Mouse (Mus musculus) neural tube, embryonic 13.5 days (tissue): ENCODE data around the gene Foxred1. TPM values are rescaled to one million over a fixed set of nuclear protein-coding genes. Genes with fewer than 3 reads are reported as not detected.

Experiments
- ATAC-seq: fragments of 200-750 bp; cut with Nextera tagmentation; 2 replicates; pipeline ENCODE4 v1.8.0; 2017; ENCODE audit warnings: low read depth, mild to moderate bottlenecking, moderate TSS enrichment, moderate library complexity
- H3K27ac ChIP-seq: fragments of 300-500 bp; sonication (generic); replicated peaks from 2 replicates; pipeline ENCODE4 v1.5.1; 2015; ENCODE audit warnings: moderate library complexity, mild to moderate bottlenecking, inconsistent platforms
- H3K27me3 ChIP-seq: fragments of 300-500 bp; sonication (generic); 2 replicates; pipeline ENCODE4 v1.6.1; 2015; ENCODE audit warnings: mild to moderate bottlenecking, inconsistent platforms
- H3K36me3 ChIP-seq: fragments of 300-500 bp; sonication (generic); 2 replicates; pipeline ENCODE4 v1.6.1; 2015; ENCODE audit warnings: mild to moderate bottlenecking, inconsistent platforms
- H3K4me1 ChIP-seq: fragments of 300-500 bp; sonication (generic); replicated peaks from 2 replicates; pipeline ENCODE4 v1.6.1; 2015; ENCODE audit warnings: inconsistent platforms
- H3K4me2 ChIP-seq: fragments of 300-500 bp; sonication (generic); 2 replicates; pipeline ENCODE4 v1.6.1; 2015; ENCODE audit warnings: inconsistent platforms, mild to moderate bottlenecking, moderate library complexity
- H3K4me3 ChIP-seq: fragments of 300-500 bp; sonication (generic); 2 replicates; pipeline ENCODE4 v1.5.1; 2015; ENCODE audit warnings: mild to moderate bottlenecking, inconsistent platforms
- H3K9ac ChIP-seq: fragments of 300-500 bp; sonication (generic); 2 replicates; pipeline ENCODE4 v1.6.1; 2015; ENCODE audit warnings: moderate library complexity, mild to moderate bottlenecking, inconsistent platforms
- H3K9me3 ChIP-seq: fragments of 300-500 bp; sonication (generic); 2 replicates; pipeline ENCODE4 v1.6.1; 2016; ENCODE audit warnings: inconsistent platforms
- WGBS: fragments of 180-500 bp; shearing (Covaris S2); methylation state at CpG from one replicate; pipeline ENCODE4 v1.1.7; 2015; 5-methylcytosine and 5-hydroxymethylcytosine counted together
- polyA plus RNA-seq: library from polyadenylated mRNA; unstranded; fragments of >200 nt; fragmentation: Nextera tagmentation; extraction: Ambion mirVana; gene quantifications from 2 replicates; pipeline ENCODE4 v1.2.1, GENCODE M21; 2015

Foxred1 gene
- polyA plus RNA-seq, 1 experiment from 2014 or later: 41.4 TPM

DNA sequence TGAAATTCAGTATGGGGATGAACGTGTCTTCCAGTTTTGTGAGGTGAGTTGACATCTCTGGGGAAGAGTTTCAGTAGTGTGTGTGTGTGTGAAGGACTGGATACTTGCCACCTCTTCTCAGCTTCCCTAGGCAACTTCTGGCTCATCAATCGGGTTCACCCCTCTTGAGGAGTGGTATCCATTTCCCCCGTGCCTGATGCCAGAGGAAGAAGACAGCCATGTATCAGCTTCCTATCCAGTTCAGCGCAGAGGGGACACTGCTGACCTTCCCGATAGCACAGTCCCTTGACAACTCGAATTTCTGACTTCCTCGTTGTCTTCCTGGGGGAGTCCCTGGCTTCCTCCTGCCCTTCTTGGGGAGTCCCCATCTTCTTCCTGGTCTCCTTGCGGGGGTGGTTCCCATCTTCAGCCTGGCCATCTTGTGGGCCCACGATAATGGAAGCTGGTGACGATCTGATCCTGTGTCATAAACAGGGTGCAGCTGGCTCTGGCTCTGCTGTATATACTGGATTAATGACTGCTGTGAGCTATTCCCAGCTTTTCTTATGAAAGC, 23.4 kb downstream of the Foxred1 start:
- no peaks in the 10 kb centered on the region for H3K27me3 ChIP-seq
- 87% methylated on average over 10 of the region's 10 CpGs for WGBS
- H3K9ac ChIP-seq: no peak overlapping the region
- H3K4me2 ChIP-seq: no peak overlapping the region
- H3K27ac ChIP-seq: no peak overlapping the region
- H3K36me3 ChIP-seq: peaks cover 24% of the 10 kb centered on the region; the same call in 1 of the 2 replicates
- H3K9me3 ChIP-seq: no peaks in the 10 kb centered on the region
- no peaks in the 10 kb centered on the region for H3K4me1 ChIP-seq
- no peak for ATAC-seq
- no peak overlapping the region for H3K4me3 ChIP-seq

GRCm38 (mm10) chr9:35186430-35186829, 24.4 kb downstream of the Foxred1 start:
- H3K36me3 ChIP-seq: peaks cover 24% of the 10 kb centered on the region; the same call in 1 of the 2 replicates
- no peak overlapping the region for H3K9ac ChIP-seq
- H3K4me2 ChIP-seq: no peak overlapping the region
- no peak overlapping the region for H3K27ac ChIP-seq
- H3K4me3 ChIP-seq: no peak overlapping the region
- no peaks in the 10 kb centered on the region for H3K27me3 ChIP-seq
- no peak for ATAC-seq
- 88% methylated on average over 3 of the region's 4 CpGs for WGBS
- no peaks in the 10 kb centered on the region for H3K9me3 ChIP-seq
- no peaks in the 10 kb centered on the region for H3K4me1 ChIP-seq

DNA sequence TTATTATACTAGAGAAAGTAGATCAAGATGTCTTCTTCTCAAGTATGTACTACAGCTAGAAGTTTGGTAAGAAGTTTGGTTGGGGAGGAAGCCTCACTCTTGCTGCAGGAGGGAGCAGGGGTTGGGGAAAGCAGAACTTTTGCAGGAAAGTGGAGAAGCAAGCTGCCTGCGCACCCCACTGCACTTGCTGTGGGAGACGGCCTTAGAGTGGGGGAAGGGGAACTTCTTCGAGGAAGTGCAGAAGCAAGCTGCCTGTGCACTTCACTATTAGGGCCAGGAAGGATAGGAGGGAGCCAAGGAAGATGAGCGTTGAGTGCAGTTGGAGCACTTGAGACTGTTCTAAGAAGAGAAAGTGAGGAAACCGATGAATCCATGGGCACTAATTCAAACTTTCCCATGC, 27.5 kb downstream of the Foxred1 start:
- WGBS: 72% methylated on average over 5 of the region's 5 CpGs
- H3K27me3 ChIP-seq: no peaks in the 10 kb centered on the region
- no peaks in the 10 kb centered on the region for H3K4me1 ChIP-seq
- no peak overlapping the region for H3K9ac ChIP-seq
- H3K4me2 ChIP-seq: no peak overlapping the region
- H3K9me3 ChIP-seq: no peaks in the 10 kb centered on the region
- peaks cover 9% of the 10 kb centered on the region; the same call in 1 of the 2 replicates for H3K36me3 ChIP-seq
- H3K4me3 ChIP-seq: no peak overlapping the region
- H3K27ac ChIP-seq: no peak overlapping the region
- no peak for ATAC-seq

DNA sequence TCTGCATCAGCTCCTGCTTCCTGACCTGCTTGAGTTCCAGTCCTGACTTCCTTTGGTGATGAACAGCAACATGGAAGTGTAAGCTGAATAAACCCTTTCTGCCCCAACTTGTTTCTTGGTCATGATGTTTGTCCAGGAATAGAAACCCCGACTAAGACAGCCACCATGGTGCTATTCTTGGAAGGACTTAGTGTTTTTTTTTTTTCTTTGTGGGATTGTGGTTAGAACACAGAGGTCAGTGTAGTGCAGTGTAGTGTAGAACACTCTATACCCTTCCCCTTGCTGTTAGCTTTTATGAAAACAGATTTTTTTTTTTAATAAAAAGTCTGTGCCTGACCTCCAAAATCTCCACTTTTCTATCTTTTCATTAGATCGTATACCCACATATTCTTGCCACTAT, 28.0 kb downstream of the Foxred1 start:
- Histone ChIP-seq H3K27me3 (no peaks in the 10 kb centered on the region), H3K9ac (no peak overlapping the region), H3K4me2 (no peak overlapping the region), H3K27ac (no peak overlapping the region), H3K4me3 (no peak overlapping the region), H3K36me3 (peaks cover 6% of the 10 kb centered on the region; the same call in 1 of the 2 replicates), H3K9me3 (no peaks in the 10 kb centered on the region), H3K4me1 (no peaks in the 10 kb centered on the region)
- no peak for ATAC-seq
- 86% methylated on average over 2 of the region's 2 CpGs for WGBS

- Histone ChIP-seq H3K27ac (no peak overlapping the region), H3K4me2 (peak overlapping the region; percentile 82), H3K9ac (0 out of 2 replicates have a peak overlapping the region, but pooled peaks have one; percentile 39), H3K36me3 (no peaks in the 10 kb centered on the region), H3K4me3 (peak overlapping the region; percentile 56), H3K4me1 (peaks cover 18% of the 10 kb centered on the region), H3K27me3 (no peaks in the 10 kb centered on the region), H3K9me3 (no peaks in the 10 kb centered on the region)
- ATAC-seq: peak; percentile 54
- 51% methylated on average over 14 of the region's 14 CpGs for WGBS
These were observed 34.7 kb downstream of the Foxred1 start for GRCm38 (mm10) chr9:35176124-35176659.

DNA sequence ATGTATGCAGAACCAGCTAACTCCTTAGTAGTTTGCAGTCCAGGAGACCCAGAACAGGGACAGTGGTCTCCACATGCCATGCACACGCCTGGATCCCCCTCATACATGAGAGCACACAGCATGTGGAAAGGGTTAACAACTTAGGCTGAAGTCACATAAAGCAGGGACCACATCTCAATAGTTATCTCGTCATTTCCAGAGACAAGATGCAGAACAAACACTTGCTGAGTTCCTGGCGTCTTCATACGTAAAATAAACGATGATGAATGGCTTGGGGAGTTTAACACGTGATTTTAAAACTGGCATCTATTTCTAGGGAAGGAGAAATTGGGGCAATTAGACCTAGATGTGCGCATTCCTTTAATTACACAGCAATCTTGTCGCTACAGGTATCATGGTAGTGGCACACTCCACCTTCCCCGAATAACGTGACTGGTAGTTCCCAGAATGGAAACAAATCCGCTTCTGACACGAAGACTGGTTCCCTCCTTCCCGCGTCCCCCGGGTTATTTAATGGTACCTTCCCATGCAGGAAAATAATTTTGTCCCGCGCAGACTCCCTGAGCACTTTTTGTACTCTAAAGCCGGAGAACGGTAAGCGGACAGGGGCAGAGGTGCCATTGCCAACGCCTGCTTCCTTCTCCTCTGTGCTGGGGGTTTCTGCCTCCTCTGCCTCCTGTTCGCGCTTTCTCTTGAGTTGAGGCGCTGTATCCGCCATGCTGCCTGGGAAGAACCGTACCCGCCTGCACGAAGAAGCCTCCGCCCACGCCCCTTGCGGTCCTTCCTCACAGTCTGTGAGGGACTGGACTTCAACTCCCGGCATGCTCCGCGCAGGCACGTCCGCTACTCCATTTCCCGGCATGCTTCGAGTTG, 35.4 kb downstream of the Foxred1 start, which contains the start of gene Dcps:
Gene Dcps (minus strand): TSS at position 811 of the 873 bp plus-strand sequence.
- H3K9me3 ChIP-seq: no peaks in the 10 kb centered on the region
- no peaks in the 10 kb centered on the region for H3K27me3 ChIP-seq
- peak within 1 kb of the TSS; percentile 87 for H3K27ac ChIP-seq
- WGBS: under 1% methylated on average over 38 of the region's 38 CpGs
- H3K4me1 ChIP-seq: peaks cover 18% of the 10 kb centered on the region
- peak within 1 kb of the TSS; percentile 56 for H3K4me3 ChIP-seq
- peak; percentile 98 for ATAC-seq
- peak within 1 kb of the TSS; percentile 69 for H3K9ac ChIP-seq
- H3K4me2 ChIP-seq: peak within 1 kb of the TSS; percentile 82
- H3K36me3 ChIP-seq: 0 out of 2 replicates have a peak, but pooled peaks cover 5% of the 10 kb centered on the region

DNA sequence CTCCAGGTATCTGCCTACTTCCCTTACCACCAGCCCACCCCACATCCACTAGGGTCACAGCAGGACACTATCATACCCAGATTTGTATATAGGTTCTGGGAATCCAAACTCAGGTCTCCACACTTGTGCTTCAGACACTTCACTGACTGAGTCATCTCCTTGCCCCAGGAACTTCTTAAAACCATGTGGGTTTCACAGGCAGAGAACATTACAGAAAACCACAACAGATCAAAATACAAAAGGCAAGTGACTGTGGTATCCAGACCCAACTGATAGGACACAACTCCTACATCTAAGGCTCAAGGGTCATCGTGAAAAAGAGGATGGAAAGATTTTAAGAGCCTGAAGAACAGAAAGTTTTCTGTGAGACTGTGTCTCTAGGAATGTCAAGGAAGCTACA, 37.5 kb downstream of the Foxred1 start:
- no peak overlapping the region for H3K4me3 ChIP-seq
- H3K27me3 ChIP-seq: no peaks in the 10 kb centered on the region
- H3K27ac ChIP-seq: no peak overlapping the region
- no peak overlapping the region for H3K9ac ChIP-seq
- peaks cover 13% of the 10 kb centered on the region; the same call in 1 of the 2 replicates for H3K36me3 ChIP-seq
- H3K4me2 ChIP-seq: no peak overlapping the region
- ATAC-seq: no peak
- 84% methylated on average over 1 of the region's 1 CpGs for WGBS
- H3K4me1 ChIP-seq: peaks cover 18% of the 10 kb centered on the region
- H3K9me3 ChIP-seq: no peaks in the 10 kb centered on the region

GRCm38 (mm10) chr9:35170071-35170470, 40.8 kb downstream of the Foxred1 start:
- Histone ChIP-seq H3K4me1 (peaks cover 25% of the 10 kb centered on the region), H3K4me2 (no peak overlapping the region), H3K36me3 (peaks cover 13% of the 10 kb centered on the region; the same call in 1 of the 2 replicates), H3K27me3 (no peaks in the 10 kb centered on the region), H3K27ac (no peak overlapping the region), H3K9ac (no peak overlapping the region), H3K4me3 (no peak overlapping the region), H3K9me3 (no peaks in the 10 kb centered on the region)
- ATAC-seq: no peak
- 96% methylated on average over 7 of the region's 7 CpGs for WGBS

- no peak overlapping the region; the same call in 1 of the 2 replicates for H3K27ac ChIP-seq
- H3K27me3 ChIP-seq: no peaks in the 10 kb centered on the region
- H3K4me3 ChIP-seq: no peak overlapping the region
- no peaks in the 10 kb centered on the region for H3K9me3 ChIP-seq
- H3K4me1 ChIP-seq: peaks cover 9% of the 10 kb centered on the region; the same call in 1 of the 2 replicates
- WGBS: 19% methylated on average over 9 of the region's 9 CpGs
- H3K36me3 ChIP-seq: peaks cover 22% of the 10 kb centered on the region; the same call in 1 of the 2 replicates
- H3K4me2 ChIP-seq: no peak overlapping the region
- no peak overlapping the region for H3K9ac ChIP-seq
- ATAC-seq: peak; percentile 29; the same call in 1 of the 2 replicates
These were observed 43.8 kb downstream of the Foxred1 start for GRCm38 (mm10) chr9:35166798-35167635.

- H3K27ac ChIP-seq: no peak overlapping the region; the same call in 1 of the 2 replicates
- 16% methylated on average over 3 of the region's 3 CpGs for WGBS
- ATAC-seq: peak; percentile 65
- no peak overlapping the region for H3K4me3 ChIP-seq
- no peaks in the 10 kb centered on the region for H3K9me3 ChIP-seq
- H3K4me2 ChIP-seq: no peak overlapping the region
- no peaks in the 10 kb centered on the region for H3K27me3 ChIP-seq
- no peak overlapping the region for H3K9ac ChIP-seq
- H3K36me3 ChIP-seq: peaks cover 22% of the 10 kb centered on the region; the same call in 1 of the 2 replicates
- H3K4me1 ChIP-seq: peaks cover 9% of the 10 kb centered on the region; the same call in 1 of the 2 replicates
These were observed 44.6 kb downstream of the Foxred1 start for GRCm38 (mm10) chr9:35166144-35166797.
